8 mouse cellular contexts compared by ENCODE assay signal in genomic region chr13:74363859-74364235, GRCm38 (mm10). TPM values are rescaled to one million over a fixed set of nuclear protein-coding genes. Genes with fewer than 3 reads are reported as not detected.
DNase-seq lines count a peak whose midpoint lies in the region; ATAC-seq lines count a peak whose summit lies in the region.

Gene Lrrc14b, minus strand, starts transcription at chr13:74364005.

- H3K9ac ChIP-seq in liver, embryonic 16.5 days (ENCODE audit: low read depth, low read length), result no peak within 1 kb of the TSS
- no peak within 1 kb of the TSS for H3K9ac ChIP-seq in liver, embryonic 12.5 days
- peak within 1 kb of the TSS; percentile 74 for H3K9ac ChIP-seq in heart, embryonic 14.5 days (ENCODE audit: low read length)
- no peak within 1 kb of the TSS for H3K9ac ChIP-seq in hindbrain, embryonic 16.5 days (ENCODE audit: low read depth, low read length)

- no peaks in the 10 kb centered on the region for H3K36me3 ChIP-seq in liver, embryonic 16.5 days (ENCODE audit: control insufficient read depth, insufficient read depth)
- peaks cover 31% of the 10 kb centered on the region for H3K36me3 ChIP-seq in liver, embryonic 12.5 days
- peaks cover 37% of the 10 kb centered on the region for H3K36me3 ChIP-seq in heart, embryonic 14.5 days (ENCODE audit: control insufficient read depth, insufficient read depth, low read length)
- peaks cover 15% of the 10 kb centered on the region for H3K36me3 ChIP-seq in hindbrain, embryonic 16.5 days (ENCODE audit: control insufficient read depth, insufficient read depth, low read length)

- no peaks in the 10 kb centered on the region for H3K4me1 ChIP-seq in liver, embryonic 16.5 days (ENCODE audit: control insufficient read depth, low read depth, low read length)
- H3K4me1 ChIP-seq in liver, embryonic 12.5 days, result no peaks in the 10 kb centered on the region
- peaks cover 12 to 31% of the 10 kb centered on the region in 2 experiments for H3K4me1 ChIP-seq in heart, embryonic 14.5 days (ENCODE audit: control insufficient read depth in 2 of 2, insufficient read depth in 2 of 2, low read length in 2 of 2)
- no peaks in the 10 kb centered on the region for H3K4me1 ChIP-seq in hindbrain, embryonic 16.5 days (ENCODE audit: control insufficient read depth, insufficient read depth, low read depth, low read length)

- H3K4me2 ChIP-seq in liver, embryonic 16.5 days (ENCODE audit: low read depth, low read length), result no peak within 1 kb of the TSS
- H3K4me2 ChIP-seq in liver, embryonic 12.5 days, result no peak within 1 kb of the TSS
- H3K4me2 ChIP-seq in heart, embryonic 14.5 days (ENCODE audit: low read length), result peak within 1 kb of the TSS; percentile 77
- H3K4me2 ChIP-seq in hindbrain, embryonic 16.5 days (ENCODE audit: low read length), result no peak within 1 kb of the TSS

- no peaks in the 10 kb centered on the region for H3K27me3 ChIP-seq in liver, embryonic 16.5 days (ENCODE audit: control insufficient read depth, insufficient read depth, low read depth, low read length)
- H3K27me3 ChIP-seq in liver, embryonic 12.5 days (replicated peaks), result no peaks in the 10 kb centered on the region
- no peaks in the 10 kb centered on the region for H3K27me3 ChIP-seq in heart, embryonic 14.5 days (ENCODE audit: control insufficient read depth, insufficient read depth, low read length)
- no peaks in the 10 kb centered on the region for H3K27me3 ChIP-seq in hindbrain, embryonic 16.5 days (replicated peaks; ENCODE audit: control insufficient read depth, insufficient read depth, low read length)

- DNase-seq in cerebellum, adult 9-11 months, result peak; percentile 40
- DNase-seq in lung, postnatal 25 days (ENCODE audit: low spot score), result peak; percentile 24
- no peak for DNase-seq in thymus, postnatal 10 days (ENCODE audit: low spot score in 2 of 2)
- DNase-seq in spleen, adult 12 weeks (ENCODE audit: low spot score), result no peak

- ATAC-seq in liver, embryonic 16.5 days (ENCODE audit: low read depth), result peak; percentile 42; the same call in 1 of the 2 replicates
- no peak for ATAC-seq in liver, embryonic 12.5 days
- peak; percentile 84 for ATAC-seq in heart, embryonic 14.5 days (ENCODE audit: insufficient number of reproducible peaks, insufficient read depth, low FRiP score, low read depth)
- no peak; the same call in 1 of the 2 replicates for ATAC-seq in hindbrain, embryonic 16.5 days

- H3K4me3 ChIP-seq in liver, embryonic 16.5 days (ENCODE audit: low read depth, low read length), result no peak within 1 kb of the TSS
- no peak within 1 kb of the TSS for H3K4me3 ChIP-seq in liver, embryonic 12.5 days
- peak within 1 kb of the TSS; percentile 35 to 46 for H3K4me3 ChIP-seq in heart, embryonic 14.5 days (ENCODE audit: control insufficient read depth in 1 of 2, insufficient read depth in 1 of 2, low read depth in 1 of 2, low read length in 2 of 2)
- H3K4me3 ChIP-seq in hindbrain, embryonic 16.5 days (ENCODE audit: low read length), result no peak within 1 kb of the TSS

- no peaks in the 10 kb centered on the region for H3K9me3 ChIP-seq in liver, embryonic 16.5 days (replicated peaks; ENCODE audit: control insufficient read depth, low read length)
- H3K9me3 ChIP-seq in liver, embryonic 12.5 days (replicated peaks), result no peaks in the 10 kb centered on the region
- no peaks in the 10 kb centered on the region for H3K9me3 ChIP-seq in heart, embryonic 14.5 days (ENCODE audit: control insufficient read depth, low read length)
- H3K9me3 ChIP-seq in hindbrain, embryonic 16.5 days (ENCODE audit: control insufficient read depth, low read length), result no peaks in the 10 kb centered on the region

- WGBS in liver, embryonic 16.5 days (ENCODE audit: insufficient replicate concordance), result 57% methylated on average over 8 of the region's 8 CpGs
- 72% methylated on average over 8 of the region's 8 CpGs for WGBS in liver, embryonic 12.5 days (ENCODE audit: insufficient replicate concordance)
- 19% methylated on average over 8 of the region's 8 CpGs for WGBS in heart, embryonic 14.5 days
- 65% methylated on average over 8 of the region's 8 CpGs for WGBS in hindbrain, embryonic 16.5 days

- H3K27ac ChIP-seq in liver, embryonic 16.5 days (ENCODE audit: low read length), result no peak within 1 kb of the TSS
- H3K27ac ChIP-seq in liver, embryonic 12.5 days, result no peak within 1 kb of the TSS
- peak within 1 kb of the TSS; percentile 94 to 95 for H3K27ac ChIP-seq in heart, embryonic 14.5 days (replicated peaks in 1 of 2; ENCODE audit: control insufficient read depth in 1 of 2, insufficient read depth in 1 of 2, low read depth in 2 of 2, low read length in 2 of 2)
- H3K27ac ChIP-seq in hindbrain, embryonic 16.5 days (ENCODE audit: low read depth, low read length), result no peak within 1 kb of the TSS

RNA-seq across cellular contexts. Expression of gene Lrrc14b, which starts in this region (rescaled TPM):
- not detected in 2 replicates for polyA plus RNA-seq in liver, embryonic 16.5 days (2015; fragmentation: Nextera tagmentation; extraction: Ambion mirVana)
- polyA plus RNA-seq in liver, embryonic 12.5 days (2016; fragmentation: Nextera tagmentation; extraction: Ambion mirVana), result not detected in 2 replicates
- 6.6 and 10.1 TPM in 2 replicates for polyA plus RNA-seq in heart, embryonic 14.5 days (2014; fragmentation: Nextera tagmentation; extraction: Ambion mirVana)
- not detected in 2 replicates for polyA plus RNA-seq in hindbrain, embryonic 16.5 days (2015; fragmentation: Nextera tagmentation; extraction: Ambion mirVana)

Comparison
In these comparisons a context has a peak if more than half of its experiments do, and no peak if none do; other contexts are left out.
1. Peak in ATAC-seq in liver, embryonic 16.5 days; RNA of the gene not detected or under 1 TPM.
2. H3K27ac ChIP-seq: peak in heart, embryonic 14.5 days (2 of 2); none in liver, embryonic 16.5 days (single experiment), liver, embryonic 12.5 days (single experiment) and hindbrain, embryonic 16.5 days (single experiment).
3. H3K4me3 ChIP-seq: peak in heart, embryonic 14.5 days (2 of 2); none in liver, embryonic 16.5 days (single experiment), liver, embryonic 12.5 days (single experiment) and hindbrain, embryonic 16.5 days (single experiment).
4. DNase-seq: peak in cerebellum, adult 9-11 months (single experiment) and lung, postnatal 25 days (single experiment); none in thymus, postnatal 10 days (0 of 2) and spleen, adult 12 weeks (single experiment).